In genomic region chr7:105568988-105569471, GRCm38 (mm10) we compare ENCODE assay signal across 9 mouse cellular contexts. TPM values are rescaled to one million over a fixed set of nuclear protein-coding genes. Genes with fewer than 3 reads are reported as not detected.
DNase-seq lines count a peak whose midpoint lies in the region; ATAC-seq lines count a peak whose summit lies in the region.
"Had no signal": no experiment of that assay in that cellular context is flagged by ENCODE, and none has a peak within 500 bp of the region (broad histone marks: within the 10 kb centered on the region; RNA-seq: fewer than 3 reads in every experiment).

No protein-coding gene starts in this region.

- H3K4me1 ChIP-seq in stomach, embryonic 16.5 days (ENCODE audit: control insufficient read depth, insufficient read depth, low read length): peaks cover 9% of the 10 kb centered on the region

- DNase-seq in adrenal gland, postnatal 25 days: peak; percentile 42
- DNase-seq in cerebellum, postnatal 36 days: peak; percentile 81 to 86
- DNase-seq in frontal cortex, postnatal 36 days (ENCODE audit: low spot score in 2 of 2): peak; percentile 86 to 93
- peak; percentile 71 to 76 for DNase-seq in layer of hippocampus, postnatal 10 days (ENCODE audit: low spot score in 2 of 2)
- DNase-seq in mesoderm, embryonic 11.5 days (ENCODE audit: low read depth, low spot score): peak; percentile 66
- DNase-seq in ovary, adult 18-20 months (ENCODE audit: low spot score): no peak
- no peak for DNase-seq in gastrocnemius, postnatal 10 days

- 0 out of 2 replicates have a peak, but pooled peaks cover 5% of the 10 kb centered on the region for H3K36me3 ChIP-seq in stomach, embryonic 16.5 days (ENCODE audit: control insufficient read depth, insufficient read depth, low read length)

- H3K4me2 ChIP-seq in stomach, embryonic 16.5 days (ENCODE audit: low read depth, low read length): no peak overlapping the region

- H3K27me3 ChIP-seq in stomach, embryonic 16.5 days (ENCODE audit: control insufficient read depth, insufficient read depth, low read length): no peaks in the 10 kb centered on the region

- peak; percentile 63; the same call in 1 of the 2 replicates for ATAC-seq in stomach, embryonic 16.5 days (ENCODE audit: insufficient read depth, low FRiP score)

- 7% methylated on average over 6 of the region's 6 CpGs for WGBS in stomach, embryonic 16.5 days

- peak overlapping the region; percentile 6; the same call in 1 of the 2 replicates for H3K27ac ChIP-seq in stomach, embryonic 16.5 days (ENCODE audit: low read length)
- H3K27ac ChIP-seq: macrophage had no signal

- no peaks in the 10 kb centered on the region for H3K9me3 ChIP-seq in stomach, embryonic 16.5 days (replicated peaks; ENCODE audit: control insufficient read depth, low read length)

- H3K9ac ChIP-seq in stomach, embryonic 16.5 days (ENCODE audit: low read length): no peak overlapping the region

- no peak overlapping the region for H3K4me3 ChIP-seq in stomach, embryonic 16.5 days (replicated peaks; ENCODE audit: low read length)

RNA-seq across cellular contexts. Expression of gene Apbb1, which starts 12.4 kb away (rescaled TPM):
- total RNA-seq in adrenal gland, postnatal 25 days (2021): 13.6 and 15.0 TPM in 2 replicates
- 100 to 1,000 TPM; 350 to 357 TPM for total RNA-seq in layer of hippocampus, postnatal 10 days (2021)
- 36.2 and 38.7 TPM in 2 replicates for polyA plus RNA-seq in stomach, embryonic 16.5 days (2015; fragmentation: Nextera tagmentation; extraction: Ambion mirVana)
- 10 to 100 TPM; 10.6 to 13.0 TPM for total RNA-seq in gastrocnemius, postnatal 10 days (2021)

RNA-seq across cellular contexts. Expression of gene Smpd1, which starts 14.9 kb away (rescaled TPM):
- 48.2 and 49.1 TPM in 2 replicates for total RNA-seq in adrenal gland, postnatal 25 days (2021)
- total RNA-seq in layer of hippocampus, postnatal 10 days (2021): 10 to 100 TPM; 87.0 to 89.8 TPM
- polyA plus RNA-seq in stomach, embryonic 16.5 days (2015; fragmentation: Nextera tagmentation; extraction: Ambion mirVana): 43.3 and 48.7 TPM in 2 replicates
- total RNA-seq in gastrocnemius, postnatal 10 days (2021): 10 to 100 TPM; 42.9 to 44.0 TPM

RNA-seq across cellular contexts. Expression of gene Hpx, which starts 30.9 kb away (rescaled TPM):
- 0.21 and 22.0 TPM in 2 replicates for total RNA-seq in adrenal gland, postnatal 25 days (2021)
- not detected for total RNA-seq in layer of hippocampus, postnatal 10 days (2021)
- 10.8 and 15.1 TPM in 2 replicates for polyA plus RNA-seq in stomach, embryonic 16.5 days (2015; fragmentation: Nextera tagmentation; extraction: Ambion mirVana)
- 1 to 10 TPM in 1 of 2 experiments, not detected in 1; 2.5 TPM for total RNA-seq in gastrocnemius, postnatal 10 days (2021)

Comparison
In these comparisons a context has a peak if more than half of its experiments do, and no peak if none do; other contexts are left out.
1. DNase-seq: peak in adrenal gland, postnatal 25 days (single experiment), cerebellum, postnatal 36 days (2 of 2), frontal cortex, postnatal 36 days (2 of 2), layer of hippocampus, postnatal 10 days (2 of 2) and mesoderm, embryonic 11.5 days (single experiment); none in ovary, adult 18-20 months (single experiment) and gastrocnemius, postnatal 10 days (single experiment).
2. RNA of gene Apbb1, which starts 12.4 kb away (total RNA-seq): 350 to 357 TPM in layer of hippocampus, postnatal 10 days; 13.6 to 15.0 TPM in adrenal gland, postnatal 25 days and 10.6 to 13.0 TPM in gastrocnemius, postnatal 10 days; every median in the first group is over 10 times any median in the second.